Mouse (Mus musculus): ENCODE results near the gene Msantd2. TPM values are rescaled to one million over a fixed set of nuclear protein-coding genes. Genes with fewer than 3 reads are reported as not detected.

Gene Msantd2
- polyA plus RNA-seq, 1 experiment from 2014 or later = 36.7 TPM

DNA sequence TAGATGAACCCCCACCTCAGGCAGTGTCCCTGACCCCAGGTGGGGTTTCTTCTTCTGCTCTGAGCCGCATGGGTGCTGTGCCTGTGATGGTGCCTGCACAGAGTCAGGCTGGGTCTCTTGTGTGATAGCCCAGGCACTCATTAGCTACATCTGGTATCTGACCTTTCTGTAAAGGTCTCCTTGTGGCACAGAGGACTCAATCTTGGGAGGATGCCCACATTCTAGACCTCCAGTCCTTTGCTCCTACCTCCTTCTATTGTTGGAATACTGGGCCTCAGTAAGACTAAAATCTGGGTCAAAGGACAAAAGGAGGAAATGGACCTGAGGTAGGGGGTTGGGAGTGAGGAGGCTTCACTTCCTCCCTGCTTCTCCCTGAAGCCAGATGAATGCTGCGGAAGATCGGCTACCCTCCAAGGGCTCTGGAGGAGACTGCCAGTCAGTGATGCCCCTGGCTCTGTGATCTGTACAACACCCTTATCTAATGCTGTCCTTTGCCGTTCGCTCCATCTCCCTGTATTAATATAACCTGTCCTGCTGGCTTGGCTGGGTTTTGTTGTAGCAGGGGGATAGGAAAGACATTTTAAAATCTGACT is 48.6 kb downstream of the Msantd2 start:
- DNase-seq (ENCODE audit: low spot score) = no peak
- Histone ChIP-seq H3K9me3 (no peaks in the 10 kb centered on the region), H3K27ac (replicated peaks) (no peak overlapping the region), H3K4me3 (no peak overlapping the region), H3K27me3 (replicated peaks; ENCODE audit: low read depth, poor library complexity, severe bottlenecking) (peaks cover 62% of the 10 kb centered on the region), H3K4me1 (peaks cover 14% of the 10 kb centered on the region), H3K36me3 (replicated peaks) (no peaks in the 10 kb centered on the region)
- WGBS = 54% methylated on average over 5 of the region's 5 CpGs

DNA sequence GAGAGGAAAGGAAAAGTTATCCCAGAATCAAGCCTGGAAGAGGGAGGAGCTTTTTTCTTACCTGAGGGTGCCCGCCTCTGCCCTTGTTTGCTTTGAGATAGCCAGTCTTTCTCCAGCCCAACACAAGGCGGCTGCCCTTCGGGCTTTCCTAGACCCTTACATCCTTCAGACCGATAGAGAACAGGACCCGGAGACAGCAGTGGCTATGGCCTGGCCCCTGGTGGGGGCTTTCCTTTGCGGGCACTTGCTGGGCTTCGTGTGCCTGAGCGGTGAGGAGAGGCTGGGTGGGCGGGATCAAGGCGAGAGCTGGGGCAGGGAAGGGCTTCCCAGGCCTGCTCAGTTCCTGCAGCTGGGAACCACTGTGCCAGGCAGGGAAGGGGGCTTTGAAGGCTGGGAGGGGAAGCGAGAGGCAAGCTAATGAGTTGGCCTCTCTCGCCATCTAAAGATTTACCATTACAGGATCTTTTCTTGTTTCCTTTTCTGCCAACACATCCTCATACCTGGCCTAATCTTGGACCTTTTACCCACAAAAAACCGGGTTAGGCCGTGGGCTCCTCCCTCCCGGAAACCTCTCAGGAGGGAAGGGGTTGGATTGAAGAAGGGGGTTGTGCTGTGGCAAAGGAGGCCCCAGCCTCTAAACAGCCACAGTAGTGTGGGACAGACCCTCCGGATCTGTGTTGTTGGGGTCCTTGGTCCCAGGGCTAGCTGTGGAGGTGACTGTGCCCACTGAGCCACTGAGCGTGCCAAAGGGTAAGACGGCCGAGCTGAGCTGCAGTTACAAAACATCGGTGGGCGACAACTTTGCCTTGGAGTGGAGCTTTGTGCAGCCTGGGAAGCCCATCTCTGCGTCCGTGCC is 50.3 kb downstream of the Msantd2 start, which contains the start of gene Vsig2:
TSS of gene Vsig2 (plus strand) at position 86 of the 856 bp plus-strand sequence.
- Histone ChIP-seq H3K9me3 (no peaks in the 10 kb centered on the region), H3K27ac (replicated peaks) (no peak within 1 kb of the TSS), H3K36me3 (replicated peaks) (no peaks in the 10 kb centered on the region), H3K27me3 (replicated peaks; ENCODE audit: low read depth, poor library complexity, severe bottlenecking) (peaks cover 65% of the 10 kb centered on the region), H3K4me3 (no peak within 1 kb of the TSS), H3K4me1 (peaks cover 18% of the 10 kb centered on the region)
- 43% methylated on average over 23 of the region's 23 CpGs for WGBS
- DNase-seq (ENCODE audit: low spot score) = no peak

DNA sequence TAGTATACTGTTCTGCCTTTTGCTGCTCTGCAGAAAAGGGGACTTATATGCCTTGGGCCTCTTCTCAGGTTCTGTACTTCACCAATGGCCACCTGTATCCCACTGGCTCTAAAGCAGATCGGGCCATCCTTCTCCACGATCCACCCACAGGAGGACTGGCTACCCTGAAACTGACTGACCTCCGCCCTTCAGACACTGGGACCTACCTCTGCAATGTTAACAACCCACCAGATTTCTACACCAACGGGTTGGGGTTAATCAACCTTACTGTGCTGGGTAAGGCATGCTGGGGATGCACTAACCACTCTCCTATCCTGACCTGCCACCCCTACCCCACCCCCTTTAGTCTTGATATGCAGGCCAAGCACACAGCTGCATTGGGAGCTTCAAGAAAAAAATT is 51.1 kb downstream of the Msantd2 start:
- Histone ChIP-seq H3K4me1 (peaks cover 26% of the 10 kb centered on the region), H3K9me3 (no peaks in the 10 kb centered on the region), H3K36me3 (replicated peaks) (no peaks in the 10 kb centered on the region), H3K27ac (replicated peaks) (no peak overlapping the region), H3K4me3 (no peak overlapping the region), H3K27me3 (replicated peaks; ENCODE audit: low read depth, poor library complexity, severe bottlenecking) (peaks cover 71% of the 10 kb centered on the region)
- DNase-seq (ENCODE audit: low spot score) = no peak
- 92% methylated on average over 4 of the region's 4 CpGs for WGBS

DNA sequence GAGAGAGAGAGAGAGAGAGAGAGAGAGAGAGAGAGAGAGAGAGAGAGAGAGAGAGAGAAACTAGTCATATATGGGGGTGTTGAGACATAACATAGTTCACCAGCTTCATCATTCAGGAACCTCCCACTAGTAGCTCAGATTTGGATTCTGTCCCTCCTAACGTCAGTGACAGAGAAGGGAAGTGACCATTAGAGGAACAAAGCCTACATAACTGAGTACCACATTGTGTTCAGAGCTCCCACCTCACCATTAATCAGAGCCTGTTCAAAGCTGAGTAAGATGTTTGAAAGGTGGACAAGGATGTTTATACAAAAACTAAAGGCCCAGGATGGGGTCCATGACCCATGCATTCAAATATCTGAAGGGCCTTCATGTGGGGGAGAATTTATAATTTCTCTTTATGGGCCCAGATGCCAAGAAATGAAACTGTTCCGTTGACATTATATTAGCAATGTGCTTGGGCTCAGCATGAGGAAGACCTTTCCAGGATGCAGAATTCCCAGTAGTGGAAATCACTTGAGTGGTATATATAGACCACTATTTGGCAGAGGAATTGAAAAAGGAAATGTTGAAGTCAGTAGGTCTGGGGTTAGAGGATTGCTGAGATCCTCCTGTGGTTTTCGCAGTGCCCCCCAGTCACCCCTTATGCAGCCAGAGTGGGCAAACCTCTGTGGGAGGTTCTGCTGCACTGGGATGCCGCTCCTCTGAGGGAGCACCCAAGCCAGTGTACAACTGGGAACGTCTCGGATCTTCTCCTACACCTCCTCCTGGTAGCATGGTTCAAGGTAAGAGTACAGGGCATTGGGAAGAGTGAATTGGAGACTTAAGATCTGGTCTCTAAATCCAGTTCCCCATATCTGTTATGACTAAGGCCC is 51.8 kb downstream of the Msantd2 start:
- no peaks in the 10 kb centered on the region for H3K9me3 ChIP-seq
- H3K36me3 ChIP-seq (replicated peaks) = no peaks in the 10 kb centered on the region
- no peak overlapping the region for H3K27ac ChIP-seq (replicated peaks)
- peaks cover 33% of the 10 kb centered on the region for H3K4me1 ChIP-seq
- WGBS = 86% methylated on average over 6 of the region's 6 CpGs
- DNase-seq (ENCODE audit: low spot score) = no peak
- H3K4me3 ChIP-seq = no peak overlapping the region
- H3K27me3 ChIP-seq (replicated peaks; ENCODE audit: low read depth, poor library complexity, severe bottlenecking) = peaks cover 78% of the 10 kb centered on the region

DNA sequence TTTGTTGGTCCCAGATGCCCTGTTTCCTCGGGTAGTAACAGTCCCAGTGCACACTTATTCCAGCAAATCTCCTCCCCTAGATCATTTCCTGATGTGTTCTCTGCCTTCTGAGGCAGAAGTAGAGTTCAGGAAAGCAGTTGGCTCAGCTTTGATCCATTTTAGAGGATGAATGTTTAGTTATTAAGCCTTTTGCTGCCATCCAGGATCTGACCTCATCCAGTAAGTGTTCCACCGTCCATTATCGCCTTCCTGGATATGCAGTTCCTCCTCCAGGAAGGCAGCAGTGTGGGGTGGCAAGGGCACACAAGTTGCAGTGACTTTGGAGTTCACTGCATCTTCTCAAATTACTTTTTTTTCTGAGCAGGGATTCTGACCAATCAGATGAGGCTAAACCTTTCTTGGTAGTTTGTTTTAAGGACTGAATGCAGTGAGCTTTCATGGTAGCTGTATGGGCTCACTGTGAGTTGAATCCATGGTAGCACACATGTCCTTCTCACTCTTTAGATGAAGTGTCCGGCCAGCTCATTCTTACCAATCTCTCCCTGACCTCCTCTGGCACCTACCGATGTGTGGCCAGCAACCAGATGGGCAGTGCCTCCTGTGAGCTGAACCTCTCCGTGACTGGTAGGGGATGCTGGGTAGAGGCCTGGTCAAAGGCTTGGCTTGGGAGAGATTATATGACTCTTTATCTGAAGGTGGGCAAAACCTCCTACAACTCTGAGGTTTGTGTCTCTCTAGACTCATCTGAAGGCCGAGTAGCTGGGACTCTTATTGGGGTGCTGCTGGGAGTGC is 52.9 kb downstream of the Msantd2 start:
- WGBS = 71% methylated on average over 7 of the region's 7 CpGs
- DNase-seq (ENCODE audit: low spot score) = no peak
- H3K27me3 ChIP-seq (replicated peaks; ENCODE audit: low read depth, poor library complexity, severe bottlenecking) = peaks cover 89% of the 10 kb centered on the region

DNA sequence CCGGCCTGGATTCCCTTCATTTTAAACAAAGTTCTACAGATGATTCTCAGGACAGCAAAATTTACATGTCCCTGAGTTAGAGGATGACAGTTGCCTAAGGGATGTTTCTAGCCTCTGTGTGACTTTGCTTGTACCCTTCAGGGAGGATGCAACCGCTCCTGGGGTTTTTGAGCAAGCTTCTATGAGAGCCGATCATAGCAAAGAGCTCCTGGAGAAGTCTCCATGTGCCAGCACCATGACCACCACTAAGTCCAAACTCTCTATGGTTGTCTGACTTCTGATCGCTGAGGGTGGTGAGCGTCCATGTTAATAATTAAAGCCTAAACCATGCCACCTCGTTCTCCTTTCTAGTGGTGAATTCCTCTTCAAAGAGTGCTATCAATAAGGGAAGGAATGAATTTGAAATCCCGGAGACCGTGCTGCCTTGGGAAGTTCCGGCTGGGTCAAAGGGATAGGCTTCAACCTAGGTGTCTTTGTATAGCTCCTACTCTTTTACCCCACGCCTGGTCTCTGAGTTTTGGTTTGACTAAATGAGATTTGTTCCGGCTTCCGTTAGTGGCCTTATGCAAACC is 54.8 kb downstream of the Msantd2 start:
- Histone ChIP-seq H3K36me3 (replicated peaks) (no peaks in the 10 kb centered on the region), H3K27ac (replicated peaks) (no peak overlapping the region), H3K4me3 (peak overlapping the region; percentile 44), H3K9me3 (no peaks in the 10 kb centered on the region), H3K4me1 (peaks cover 27% of the 10 kb centered on the region), H3K27me3 (replicated peaks; ENCODE audit: low read depth, poor library complexity, severe bottlenecking) (peaks cover 90% of the 10 kb centered on the region)
- WGBS = 26% methylated on average over 12 of the region's 12 CpGs
- DNase-seq (ENCODE audit: low spot score) = no peak

More for the DNA sequence above, 52.9 kb downstream of the Msantd2 start:
- H3K36me3 ChIP-seq (replicated peaks) = no peaks in the 10 kb centered on the region
- no peak overlapping the region for H3K27ac ChIP-seq (replicated peaks)
- peaks cover 34% of the 10 kb centered on the region for H3K4me1 ChIP-seq
- H3K4me3 ChIP-seq = no peak overlapping the region
- no peaks in the 10 kb centered on the region for H3K9me3 ChIP-seq

DNA sequence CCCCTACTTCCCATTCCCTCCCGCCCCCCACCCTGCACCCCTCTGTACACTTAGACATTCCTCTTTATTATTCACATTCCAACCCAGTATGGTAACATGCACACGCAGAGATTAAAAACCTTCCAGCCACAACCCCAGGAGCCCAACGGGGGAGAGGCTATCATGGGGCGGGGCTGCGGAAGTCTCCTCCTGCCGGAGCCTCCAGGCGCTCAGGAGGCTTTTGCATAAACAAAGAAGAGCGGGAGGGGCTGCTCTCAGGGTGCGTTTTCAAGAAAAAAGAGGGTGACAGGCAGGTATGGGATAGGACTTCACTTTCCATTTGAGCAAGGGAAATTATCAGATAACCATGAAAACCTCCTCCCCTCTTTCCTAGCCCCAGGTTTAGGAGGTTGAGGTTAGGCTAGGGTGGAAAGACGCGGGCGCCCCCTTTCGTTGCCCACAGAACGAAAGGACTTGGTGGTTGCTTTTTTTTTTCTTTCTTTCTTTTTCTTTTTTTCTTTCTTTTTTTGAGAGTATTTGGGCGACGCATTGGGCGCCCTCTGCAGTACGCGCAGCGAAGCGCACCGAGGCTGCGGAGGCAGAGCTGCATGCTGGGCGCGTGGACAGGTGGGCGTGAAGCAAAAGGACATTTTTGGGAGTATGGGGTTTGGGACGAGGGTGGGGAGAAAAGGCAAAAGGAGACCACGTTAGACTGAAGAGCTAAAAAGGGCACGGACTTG is 55.5 kb downstream of the Msantd2 start:
- Histone ChIP-seq H3K27me3 (replicated peaks; ENCODE audit: low read depth, poor library complexity, severe bottlenecking) (peaks cover 90% of the 10 kb centered on the region), H3K27ac (replicated peaks) (no peak overlapping the region), H3K4me1 (peaks cover 22% of the 10 kb centered on the region), H3K36me3 (replicated peaks) (no peaks in the 10 kb centered on the region), H3K9me3 (no peaks in the 10 kb centered on the region), H3K4me3 (peak overlapping the region; percentile 44)
- peak; percentile 74 for DNase-seq (ENCODE audit: low spot score)
- 1% methylated on average over 29 of the region's 29 CpGs for whole genome bisulfite sequencing

DNA sequence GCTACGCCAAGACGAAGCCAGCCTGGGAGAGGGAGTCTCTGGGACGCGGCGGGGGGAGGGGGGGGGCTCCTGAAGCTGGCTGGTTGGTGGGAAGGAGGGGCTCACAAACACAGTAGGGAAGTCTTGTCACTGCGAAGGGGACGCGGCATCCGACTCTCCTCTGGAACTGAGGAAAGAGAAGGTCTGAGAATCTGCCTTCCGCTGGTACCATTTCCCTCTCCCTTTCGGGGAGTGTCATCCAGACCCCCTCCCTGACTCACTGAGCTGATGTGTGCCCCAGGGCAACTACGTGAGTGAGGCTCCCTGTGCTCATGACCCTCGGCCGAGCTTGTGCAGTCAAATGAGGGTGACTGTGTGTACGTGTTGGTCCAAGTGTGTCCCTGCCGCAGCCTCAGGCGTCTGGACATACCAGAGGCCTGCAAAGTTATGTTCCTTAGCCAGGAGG is 56.1 kb downstream of the Msantd2 start:
- no peak overlapping the region for H3K27ac ChIP-seq (replicated peaks)
- peaks cover 22% of the 10 kb centered on the region for H3K4me1 ChIP-seq
- H3K36me3 ChIP-seq (replicated peaks) = no peaks in the 10 kb centered on the region
- peak; percentile 30 for DNase-seq (ENCODE audit: low spot score)
- 3% methylated on average over 17 of the region's 17 CpGs for WGBS
- H3K27me3 ChIP-seq (replicated peaks; ENCODE audit: low read depth, poor library complexity, severe bottlenecking) = peaks cover 90% of the 10 kb centered on the region
- H3K4me3 ChIP-seq = peak overlapping the region; percentile 44
- H3K9me3 ChIP-seq = no peaks in the 10 kb centered on the region

DNA sequence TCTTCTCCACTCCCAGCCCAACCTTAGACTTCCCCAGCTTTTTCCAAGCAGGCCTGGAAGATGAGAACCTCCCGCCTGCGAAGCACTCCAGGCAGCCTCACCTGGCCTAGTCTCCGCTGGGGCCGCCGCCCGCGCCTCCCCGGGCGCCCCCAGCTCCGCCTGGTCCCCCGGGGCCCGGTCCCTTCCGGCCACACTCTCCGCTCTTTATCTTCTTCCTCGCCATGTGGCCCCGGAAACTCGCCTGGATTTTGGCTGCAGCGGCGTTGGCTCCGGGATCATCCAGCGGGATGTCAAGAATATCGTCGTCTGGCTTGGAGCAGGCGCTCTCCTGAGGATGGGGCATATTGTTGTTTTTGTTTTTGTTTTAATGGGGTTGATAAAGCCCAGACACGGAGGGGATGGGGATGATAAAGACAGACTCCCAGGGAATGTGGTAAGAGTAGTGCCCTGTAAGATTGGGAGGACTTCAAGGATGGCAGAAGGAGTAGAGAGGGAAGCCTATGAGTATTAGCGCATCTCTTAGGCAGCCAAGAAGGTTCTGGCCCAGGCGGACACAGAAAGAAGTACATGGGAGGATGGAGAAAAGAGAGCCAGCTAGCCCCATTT is 56.8 kb downstream of the Msantd2 start:
- Histone ChIP-seq H3K9me3 (no peaks in the 10 kb centered on the region), H3K36me3 (replicated peaks) (no peaks in the 10 kb centered on the region), H3K4me1 (peaks cover 22% of the 10 kb centered on the region), H3K27me3 (replicated peaks; ENCODE audit: low read depth, poor library complexity, severe bottlenecking) (peaks cover 95% of the 10 kb centered on the region), H3K27ac (replicated peaks) (no peak overlapping the region), H3K4me3 (peak overlapping the region; percentile 44)
- DNase-seq (ENCODE audit: low spot score) = peak; percentile 26
- WGBS = 9% methylated on average over 27 of the region's 27 CpGs

DNA sequence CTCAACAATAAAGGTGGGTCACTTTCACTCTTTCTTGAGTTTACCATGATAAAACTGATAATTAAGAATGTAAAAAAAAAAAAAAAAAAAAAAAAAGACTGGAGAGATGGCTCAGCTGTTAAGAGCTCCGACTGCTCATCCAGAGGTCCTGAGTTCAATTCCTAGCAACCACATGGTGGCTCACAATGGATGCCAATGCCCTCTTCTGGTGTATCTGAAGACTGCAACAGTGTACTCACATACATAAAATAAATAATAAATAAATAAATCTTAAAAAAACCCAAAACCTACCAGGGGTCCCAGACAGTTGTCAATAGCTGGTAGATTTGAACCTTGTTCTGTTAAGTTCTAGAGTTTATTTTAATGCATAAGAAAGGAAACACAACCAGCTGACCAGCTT is 57.8 kb downstream of the Msantd2 start:
- no peak overlapping the region for H3K27ac ChIP-seq (replicated peaks)
- DNase-seq (ENCODE audit: low spot score) = no peak
- no peaks in the 10 kb centered on the region for H3K9me3 ChIP-seq
- H3K4me1 ChIP-seq = peaks cover 24% of the 10 kb centered on the region
- 66% methylated on average over 1 of the region's 1 CpGs for WGBS
- H3K27me3 ChIP-seq (replicated peaks; ENCODE audit: low read depth, poor library complexity, severe bottlenecking) = peaks cover 99% of the 10 kb centered on the region
- no peaks in the 10 kb centered on the region for H3K36me3 ChIP-seq (replicated peaks)
- H3K4me3 ChIP-seq = no peak overlapping the region

DNA sequence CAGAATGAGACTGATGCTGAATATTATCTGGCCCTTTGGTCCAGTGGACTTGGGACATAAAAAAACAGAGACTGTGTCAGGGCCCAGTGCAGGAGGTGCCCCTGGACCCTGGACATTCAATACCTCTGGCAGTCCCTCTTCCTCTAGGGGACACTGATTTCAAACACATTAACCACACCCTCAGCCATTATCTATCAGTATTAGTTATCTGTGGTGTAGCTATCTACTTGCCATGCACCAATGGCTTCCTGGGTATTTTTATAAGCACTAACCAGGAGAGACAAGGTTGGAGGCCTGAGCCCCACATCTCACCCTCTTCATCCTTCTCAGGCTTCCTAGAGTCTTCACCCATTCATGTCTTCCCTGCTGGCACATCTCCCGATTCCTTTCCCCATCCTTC is 61.3 kb downstream of the Msantd2 start:
- Histone ChIP-seq H3K27ac (replicated peaks) (no peak overlapping the region), H3K36me3 (replicated peaks) (no peaks in the 10 kb centered on the region), H3K27me3 (replicated peaks; ENCODE audit: low read depth, poor library complexity, severe bottlenecking) (peaks cover 100% of the 10 kb centered on the region), H3K4me1 (peaks cover 34% of the 10 kb centered on the region), H3K4me3 (no peak overlapping the region), H3K9me3 (no peaks in the 10 kb centered on the region)
- no peak for DNase-seq (ENCODE audit: low spot score)
- WGBS = 60% methylated on average over 1 of the region's 1 CpGs
